Mouse (Mus musculus): ENCODE results near the gene Gm813. TPM values are rescaled to one million over a fixed set of nuclear protein-coding genes. Genes with fewer than 3 reads are reported as not detected.

Gene Gm813
- total RNA-seq, 1 experiment = not detected

DNA sequence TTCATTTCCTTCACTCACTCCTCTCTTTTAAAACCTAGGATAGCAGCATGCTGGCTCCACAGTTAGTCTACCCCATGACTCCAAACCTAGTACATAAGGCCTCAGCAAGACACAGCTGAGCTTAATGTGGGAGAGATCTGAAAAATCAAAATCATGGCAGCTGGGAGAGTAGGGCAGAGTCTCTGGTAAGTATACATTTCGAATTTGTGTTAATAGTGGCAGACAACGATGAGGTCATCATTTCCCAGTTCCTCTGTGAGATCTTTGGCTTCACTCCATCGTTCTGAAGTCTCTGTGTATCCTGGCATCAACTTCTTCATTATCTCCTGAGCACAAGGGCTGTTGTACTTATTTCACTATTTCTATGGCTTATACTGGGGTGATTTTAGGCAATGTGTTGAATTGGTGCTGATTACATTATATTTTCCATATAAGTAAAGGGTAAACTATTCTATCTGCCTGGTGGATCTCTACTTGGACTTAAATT is 22.0 kb upstream of the Gm813 start, which contains the start of gene E330017A01Rik:
Gene E330017A01Rik (minus strand): TSS at position 51 of the 487 bp plus-strand sequence.
- no peak for TF ChIP-seq CHD2 (IDR thresholded peaks at IDR 0.05; ENCODE audit: low read depth, low read length)
- no peak for TF ChIP-seq HCFC1 (IDR thresholded peaks at IDR 0.05; ENCODE audit: borderline replicate concordance, insufficient read depth, low read length)
- TF ChIP-seq ZNF384 (IDR thresholded peaks at IDR 0.05; ENCODE audit: low read depth, low read length) = no peak
- no peak for TF ChIP-seq ZC3H11A (IDR thresholded peaks at IDR 0.05; ENCODE audit: borderline replicate concordance, low read depth, low read length)
- TF ChIP-seq MAFK (IDR thresholded peaks at IDR 0.05; ENCODE audit: insufficient read depth, low read depth, low read length) = no peak
- no peak for DNase-seq (ENCODE audit: low read depth, low spot score)
- H3K9ac ChIP-seq (ENCODE audit: insufficient read depth, low read depth, low read length, poor library complexity, severe bottlenecking) = no peak within 1 kb of the TSS

DNA sequence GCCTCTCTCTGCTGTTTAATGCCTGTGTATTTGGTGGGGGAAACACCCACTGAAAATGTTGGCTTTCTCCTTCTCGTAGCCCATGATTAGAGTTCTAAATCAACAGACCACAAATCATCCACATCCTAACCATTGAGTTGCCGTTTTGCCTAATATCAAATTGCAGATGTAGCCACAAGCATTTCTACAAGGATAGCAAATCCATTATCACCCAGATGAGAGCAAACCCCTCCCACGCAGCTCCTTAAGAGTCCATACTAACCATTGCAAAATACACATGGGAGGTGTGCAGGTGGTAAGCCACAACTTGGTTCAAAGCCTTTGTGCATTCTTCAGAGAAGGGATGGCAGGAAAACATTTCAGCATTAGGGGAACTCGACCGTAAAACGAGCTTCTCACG is 21.2 kb upstream of the Gm813 start:
- TF ChIP-seq ZC3H11A (IDR thresholded peaks at IDR 0.05; ENCODE audit: borderline replicate concordance, low read depth, low read length) (no peak), HCFC1 (IDR thresholded peaks at IDR 0.05; ENCODE audit: borderline replicate concordance, insufficient read depth, low read length) (no peak), MAFK (IDR thresholded peaks at IDR 0.05; ENCODE audit: insufficient read depth, low read depth, low read length) (no peak), ZNF384 (IDR thresholded peaks at IDR 0.05; ENCODE audit: low read depth, low read length) (no peak), CHD2 (IDR thresholded peaks at IDR 0.05; ENCODE audit: low read depth, low read length) (no peak)
- in situ Hi-C loops (cut with MboI; ENCODE audit: low sequenced_read_pairs in 2 of 2, unreplicated experiment in 2 of 2) = no loop called here
- H3K4me1 ChIP-seq (ENCODE audit: control insufficient read depth in 2 of 2, insufficient read depth in 2 of 2, low read length in 2 of 2, poor library complexity in 1 of 2) = 0 out of 4 replicates have a peak, but pooled peaks cover 0 to 4% of the 10 kb centered on the region in 2 experiments
- no peak overlapping the region for H3K4me3 ChIP-seq (ENCODE audit: insufficient read depth in 1 of 2, low read depth in 1 of 2, low read length in 2 of 2, poor library complexity in 1 of 2, severe bottlenecking in 1 of 2)
- H3K36me3 ChIP-seq (ENCODE audit: control insufficient read depth, insufficient read depth, low read length, poor library complexity, severe bottlenecking) = no peaks in the 10 kb centered on the region
- no peak overlapping the region for H3K9ac ChIP-seq (ENCODE audit: insufficient read depth, low read depth, low read length, poor library complexity, severe bottlenecking)
- no peaks in the 10 kb centered on the region for H3K9me3 ChIP-seq (ENCODE audit: control insufficient read depth, insufficient read depth, low read depth, low read length)
- no peak for DNase-seq (ENCODE audit: low read depth, low spot score)
- H3K27ac ChIP-seq (ENCODE audit: insufficient read depth, low read depth, low read length, poor library complexity, severe bottlenecking) = no peak overlapping the region

More for the DNA sequence above, 22.0 kb upstream of the Gm813 start, which contains the start of gene E330017A01Rik:
- no peaks in the 10 kb centered on the region for H3K9me3 ChIP-seq (ENCODE audit: control insufficient read depth, insufficient read depth, low read depth, low read length)
- H3K36me3 ChIP-seq (ENCODE audit: control insufficient read depth, insufficient read depth, low read length, poor library complexity, severe bottlenecking) = no peaks in the 10 kb centered on the region
- H3K4me3 ChIP-seq (ENCODE audit: insufficient read depth in 1 of 2, low read depth in 1 of 2, low read length in 2 of 2, poor library complexity in 1 of 2, severe bottlenecking in 1 of 2) = no peak within 1 kb of the TSS
- no peak within 1 kb of the TSS for H3K27ac ChIP-seq (ENCODE audit: insufficient read depth, low read depth, low read length, poor library complexity, severe bottlenecking)
- 0 out of 4 replicates have a peak, but pooled peaks cover 0 to 4% of the 10 kb centered on the region in 2 experiments for H3K4me1 ChIP-seq (ENCODE audit: control insufficient read depth in 2 of 2, insufficient read depth in 2 of 2, low read length in 2 of 2, poor library complexity in 1 of 2)
- in situ Hi-C loops (cut with MboI; ENCODE audit: low sequenced_read_pairs in 2 of 2, unreplicated experiment in 2 of 2) = no loop called here

DNA sequence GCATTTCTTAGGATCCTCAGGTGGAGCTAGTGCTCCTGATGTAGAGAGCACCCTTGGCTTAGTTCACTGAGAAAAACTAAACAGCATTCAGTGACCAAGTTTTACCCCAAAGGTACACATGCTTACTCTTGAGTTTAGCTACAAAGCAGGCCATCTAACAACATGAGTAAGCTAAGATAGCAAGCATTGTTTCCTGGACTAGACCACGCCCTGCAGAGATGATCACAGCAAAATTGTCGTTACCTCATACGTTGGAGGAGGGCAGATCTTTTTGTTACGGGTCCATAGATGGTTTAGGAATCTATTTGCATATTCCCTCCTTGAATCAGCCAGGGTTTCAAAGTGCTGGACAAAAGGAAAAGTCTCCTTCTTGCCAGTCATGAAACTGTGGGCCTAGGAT is 20.7 kb upstream of the Gm813 start:
- TF ChIP-seq HCFC1 (IDR thresholded peaks at IDR 0.05; ENCODE audit: borderline replicate concordance, insufficient read depth, low read length) = no peak
- no peak for TF ChIP-seq ZNF384 (IDR thresholded peaks at IDR 0.05; ENCODE audit: low read depth, low read length)
- TF ChIP-seq ZC3H11A (IDR thresholded peaks at IDR 0.05; ENCODE audit: borderline replicate concordance, low read depth, low read length) = no peak
- no peak for TF ChIP-seq CHD2 (IDR thresholded peaks at IDR 0.05; ENCODE audit: low read depth, low read length)
- TF ChIP-seq MAFK (IDR thresholded peaks at IDR 0.05; ENCODE audit: insufficient read depth, low read depth, low read length) = no peak
- in situ Hi-C loops (cut with MboI; ENCODE audit: low sequenced_read_pairs in 2 of 2, unreplicated experiment in 2 of 2) = no loop called here

DNA sequence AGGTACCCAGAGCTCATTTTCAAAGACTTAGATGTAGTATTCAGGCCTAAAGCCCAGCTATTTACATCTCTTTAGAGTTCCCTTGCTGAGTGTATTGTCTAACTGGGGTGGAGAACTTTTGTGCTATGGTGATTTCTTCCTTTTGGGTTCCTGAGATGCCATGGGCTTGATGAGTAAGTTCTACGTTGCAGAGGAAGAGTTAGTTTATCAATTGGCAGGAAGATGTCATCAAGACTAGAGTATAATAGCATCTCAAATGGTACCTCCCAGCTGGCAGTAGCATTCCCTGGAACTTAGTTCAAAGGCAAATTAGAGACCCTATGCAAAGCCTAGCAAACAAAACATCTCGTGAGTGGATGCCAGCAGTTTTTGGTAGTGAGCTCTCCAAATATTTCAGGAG is 19.1 kb upstream of the Gm813 start:
- Histone ChIP-seq H3K9ac (ENCODE audit: insufficient read depth, low read depth, low read length, poor library complexity, severe bottlenecking) (no peak overlapping the region), H3K36me3 (ENCODE audit: control insufficient read depth, insufficient read depth, low read length, poor library complexity, severe bottlenecking) (no peaks in the 10 kb centered on the region), H3K4me3 (ENCODE audit: insufficient read depth in 1 of 2, low read depth in 1 of 2, low read length in 2 of 2, poor library complexity in 1 of 2, severe bottlenecking in 1 of 2) (no peak overlapping the region), H3K27ac (ENCODE audit: insufficient read depth, low read depth, low read length, poor library complexity, severe bottlenecking) (no peak overlapping the region), H3K9me3 (ENCODE audit: control insufficient read depth, insufficient read depth, low read depth, low read length) (no peaks in the 10 kb centered on the region), H3K4me1 (ENCODE audit: control insufficient read depth in 2 of 2, insufficient read depth in 2 of 2, low read length in 2 of 2, poor library complexity in 1 of 2) (0 out of 4 replicates have a peak, but pooled peaks cover 0 to 4% of the 10 kb centered on the region in 2 experiments)
- peak; percentile 36 for DNase-seq (ENCODE audit: low read depth, low spot score)
- in situ Hi-C loops (cut with MboI; ENCODE audit: low sequenced_read_pairs in 2 of 2, unreplicated experiment in 2 of 2) = no loop called here
- TF ChIP-seq ZC3H11A (IDR thresholded peaks at IDR 0.05; ENCODE audit: borderline replicate concordance, low read depth, low read length) (no peak), CHD2 (IDR thresholded peaks at IDR 0.05; ENCODE audit: low read depth, low read length) (no peak), ZNF384 (IDR thresholded peaks at IDR 0.05; ENCODE audit: low read depth, low read length) (no peak), HCFC1 (IDR thresholded peaks at IDR 0.05; ENCODE audit: borderline replicate concordance, insufficient read depth, low read length) (no peak), MAFK (IDR thresholded peaks at IDR 0.05; ENCODE audit: insufficient read depth, low read depth, low read length) (no peak)

More for the DNA sequence above, 20.7 kb upstream of the Gm813 start:
- DNase-seq (ENCODE audit: low read depth, low spot score) = no peak
- no peak overlapping the region for H3K9ac ChIP-seq (ENCODE audit: insufficient read depth, low read depth, low read length, poor library complexity, severe bottlenecking)
- no peak overlapping the region for H3K27ac ChIP-seq (ENCODE audit: insufficient read depth, low read depth, low read length, poor library complexity, severe bottlenecking)
- 0 out of 4 replicates have a peak, but pooled peaks cover 0 to 4% of the 10 kb centered on the region in 2 experiments for H3K4me1 ChIP-seq (ENCODE audit: control insufficient read depth in 2 of 2, insufficient read depth in 2 of 2, low read length in 2 of 2, poor library complexity in 1 of 2)
- H3K4me3 ChIP-seq (ENCODE audit: insufficient read depth in 1 of 2, low read depth in 1 of 2, low read length in 2 of 2, poor library complexity in 1 of 2, severe bottlenecking in 1 of 2) = no peak overlapping the region
- H3K9me3 ChIP-seq (ENCODE audit: control insufficient read depth, insufficient read depth, low read depth, low read length) = no peaks in the 10 kb centered on the region
- H3K36me3 ChIP-seq (ENCODE audit: control insufficient read depth, insufficient read depth, low read length, poor library complexity, severe bottlenecking) = no peaks in the 10 kb centered on the region
